Mouse (Mus musculus): ENCODE measurements around the gene 1700003E16Rik. TPM values are rescaled to one million over a fixed set of nuclear protein-coding genes. Genes with fewer than 3 reads are reported as not detected.
A peak's percentile ranks its signal among the peaks of the same experiment; 100 is the strongest.
"Not testable (repeated sequence)": the region's sequence is repeated elsewhere in the genome, so short reads cannot be mapped to it uniquely, and the experiment has no call there.

The 1700003E16Rik gene
- total RNA-seq, 1 experiment from 2014 or later, result not detected

- no peak for ATAC-seq (replicated peaks; ENCODE audit: low read depth, poor library complexity, severe bottlenecking)
These were observed 4.5 kb upstream of the 1700003E16Rik start for GRCm38 (mm10) chr6:83151721-83152120.

GRCm38 (mm10) chr6:83153038-83153437, 3.2 kb upstream of the 1700003E16Rik start:
- no peak for ATAC-seq (replicated peaks; ENCODE audit: low read depth, poor library complexity, severe bottlenecking)

GRCm38 (mm10) chr6:83153485-83153884, 2.7 kb upstream of the 1700003E16Rik start:
- ATAC-seq (replicated peaks; ENCODE audit: low read depth, poor library complexity, severe bottlenecking), result no peak

- ATAC-seq (replicated peaks; ENCODE audit: low read depth, poor library complexity, severe bottlenecking), result 0 out of 2 replicates have a peak, but pooled peaks have one; percentile 19
These were observed 509 bp upstream of the 1700003E16Rik start for GRCm38 (mm10) chr6:83155552-83156238.

GRCm38 (mm10) chr6:83159456-83159855, 3.3 kb downstream of the 1700003E16Rik start:
- ATAC-seq (replicated peaks; ENCODE audit: low read depth, poor library complexity, severe bottlenecking), result not testable (repeated sequence)

- ATAC-seq (replicated peaks; ENCODE audit: low read depth, poor library complexity, severe bottlenecking), result no peak
These were observed 5.2 kb downstream of the 1700003E16Rik start for GRCm38 (mm10) chr6:83161442-83161841.

- ATAC-seq (replicated peaks; ENCODE audit: low read depth, poor library complexity, severe bottlenecking), result no peak
These were observed 5.9 kb downstream of the 1700003E16Rik start for GRCm38 (mm10) chr6:83161921-83162641.

GRCm38 (mm10) chr6:83162701-83163100, 6.5 kb downstream of the 1700003E16Rik start:
- ATAC-seq (replicated peaks; ENCODE audit: low read depth, poor library complexity, severe bottlenecking), result 0 out of 2 replicates have a peak, but pooled peaks have one; percentile 9

- ATAC-seq (replicated peaks; ENCODE audit: low read depth, poor library complexity, severe bottlenecking), result peak; percentile 16
These were observed 8.9 kb downstream of the 1700003E16Rik start for GRCm38 (mm10) chr6:83165026-83165606.

- peak; percentile 89 for ATAC-seq (replicated peaks; ENCODE audit: low read depth, poor library complexity, severe bottlenecking)
These were observed 9.5 kb downstream of the 1700003E16Rik start, which contains the start of gene Dctn1 for GRCm38 (mm10) chr6:83165607-83166242. Gene Dctn1 (plus strand): TSS chr6:83165920.

GRCm38 (mm10) chr6:83166243-83166630, 10.0 kb downstream of the 1700003E16Rik start:
- ATAC-seq (replicated peaks; ENCODE audit: low read depth, poor library complexity, severe bottlenecking), result peak; percentile 35

- no peak for ATAC-seq (replicated peaks; ENCODE audit: low read depth, poor library complexity, severe bottlenecking)
These were observed 13.7 kb downstream of the 1700003E16Rik start for GRCm38 (mm10) chr6:83169872-83170271.

GRCm38 (mm10) chr6:83171063-83171462, 14.9 kb downstream of the 1700003E16Rik start:
- no peak for ATAC-seq (replicated peaks; ENCODE audit: low read depth, poor library complexity, severe bottlenecking)

GRCm38 (mm10) chr6:83172240-83172920, 16.2 kb downstream of the 1700003E16Rik start:
- ATAC-seq (replicated peaks; ENCODE audit: low read depth, poor library complexity, severe bottlenecking), result no peak

GRCm38 (mm10) chr6:83175996-83176395, 19.8 kb downstream of the 1700003E16Rik start:
- ATAC-seq (replicated peaks; ENCODE audit: low read depth, poor library complexity, severe bottlenecking), result no peak

GRCm38 (mm10) chr6:83179390-83180117, 23.4 kb downstream of the 1700003E16Rik start:
- ATAC-seq (replicated peaks; ENCODE audit: low read depth, poor library complexity, severe bottlenecking), result no peak

- no peak for ATAC-seq (replicated peaks; ENCODE audit: low read depth, poor library complexity, severe bottlenecking)
These were observed 24.4 kb downstream of the 1700003E16Rik start for GRCm38 (mm10) chr6:83180605-83181004.

GRCm38 (mm10) chr6:83184858-83185435, 28.7 kb downstream of the 1700003E16Rik start:
- peak; percentile 43; the same call in 1 of the 2 replicates for ATAC-seq (replicated peaks; ENCODE audit: low read depth, poor library complexity, severe bottlenecking)
